Mouse (Mus musculus) liver, adult 2 months (tissue): ENCODE data around the gene Slc35e3. TPM values are rescaled to one million over a fixed set of nuclear protein-coding genes. Genes with fewer than 3 reads are reported as not detected.
"Not testable (repeated sequence)": the region's sequence is repeated elsewhere in the genome, so short reads cannot be mapped to it uniquely, and the experiment has no call there.

ENCODE experiments used
- DNase-seq: peaks from one replicate; pipeline ENCODE4 v3.0.0-alpha.2; 2011; ENCODE audit warnings: low read depth, low spot score; ENCODE audit errors: extremely low read depth
- H3K27ac ChIP-seq: fragments of 200-500 bp; replicated peaks from 2 replicates; pipeline ENCODE4 v1.5.1; 2012; ENCODE audit warnings: low read depth, mild to moderate bottlenecking, control low read depth, inconsistent platforms, low read length; ENCODE audit not compliant: insufficient read depth
- H3K27me3 ChIP-seq: fragments of 200-500 bp; 2 replicates; pipeline ENCODE4 v1.6.1; 2012; ENCODE audit warnings: mild to moderate bottlenecking, moderate library complexity, low read length, inconsistent platforms; ENCODE audit not compliant: control insufficient read depth, insufficient read depth
- H3K36me3 ChIP-seq: fragments of 200-500 bp; 2 replicates; pipeline ENCODE4 v1.6.1; 2012; ENCODE audit warnings: low read length, inconsistent platforms; ENCODE audit not compliant: control insufficient read depth, insufficient read depth
- H3K4me1 ChIP-seq: fragments of 200-500 bp; 2 replicates; pipeline ENCODE4 v1.6.1; 2011; ENCODE audit warnings: low read length; ENCODE audit not compliant: control insufficient read depth, insufficient read depth
- H3K4me3 ChIP-seq: fragments of 200-500 bp; 2 replicates; pipeline ENCODE4 v1.5.1; 2011; ENCODE audit warnings: low read depth, mild to moderate bottlenecking, control low read depth, low read length, moderate library complexity; ENCODE audit not compliant: insufficient read depth
- H3K79me2 ChIP-seq: fragments of 200-500 bp; 2 replicates; pipeline ENCODE4 v1.6.1; 2012; ENCODE audit warnings: inconsistent platforms, mild to moderate bottlenecking, low read length, moderate library complexity; ENCODE audit not compliant: control insufficient read depth, insufficient read depth
- H3K9ac ChIP-seq: fragments of 200-500 bp; 2 replicates; pipeline ENCODE4 v1.6.1; 2012; ENCODE audit warnings: low read depth, mild to moderate bottlenecking, control low read depth, inconsistent platforms, low read length
- CTCF ChIP-seq: fragments of 200-500 bp; IDR thresholded peaks from 2 replicates; pipeline ENCODE4 v1.5.1; 2011; ENCODE audit warnings: low read depth, low read length, control low read depth
- POLR2A ChIP-seq: fragments of 200-500 bp; IDR thresholded peaks from 2 replicates; pipeline ENCODE4 v1.6.1; 2011; ENCODE audit warnings: low read length, control low read depth; ENCODE audit not compliant: insufficient read depth; ENCODE audit errors: extremely low read depth
- WGBS: fragments of 180-500 bp; shearing (Covaris S2); methylation state at CpG from one replicate; pipeline ENCODE4 v1.1.7; 2018; 5-methylcytosine and 5-hydroxymethylcytosine counted together
- polyA plus RNA-seq: library from polyadenylated mRNA; depleted of rRNA; stranded (reverse); fragments of >200 nt; gene quantifications from 2 replicates; pipeline ENCODE4 v1.2.3, GENCODE M21; 2012
- total RNA-seq: library from RNA; depleted of rRNA; stranded (reverse); fragments of >200 nt; gene quantifications from 2 replicates; pipeline ENCODE4 v1.2.3, GENCODE M21; 2014

Gene Slc35e3
- total and polyA plus RNA-seq, 2 experiments = 4.1 to 7.1 TPM

DNA sequence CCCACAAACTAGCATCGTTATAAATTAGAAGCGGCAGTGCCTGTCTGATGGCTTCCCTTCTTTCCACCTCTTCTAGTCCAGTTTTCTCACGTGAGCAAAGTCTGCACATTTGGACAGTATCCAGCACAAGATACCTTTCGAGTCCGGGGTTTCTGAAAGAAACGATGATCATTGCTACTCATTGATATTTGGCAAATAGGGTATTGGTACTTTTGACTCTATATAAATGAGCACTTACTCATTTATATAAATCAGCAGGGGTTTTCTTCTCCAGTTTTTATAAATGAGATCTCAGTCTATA lies 6.6 kb downstream of the Slc35e3 start:
- Histone ChIP-seq H3K36me3 (peaks cover 6% of the 10 kb centered on the region), H3K4me1 (peaks cover 12% of the 10 kb centered on the region; the same call in 1 of the 2 replicates), H3K27ac (no peak overlapping the region), H3K79me2 (peaks cover 2% of the 10 kb centered on the region; the same call in 1 of the 2 replicates), H3K4me3 (no peak overlapping the region), H3K9ac (no peak overlapping the region), H3K27me3 (no peaks in the 10 kb centered on the region)
- no peak for DNase-seq
- no peak for TF ChIP-seq CTCF
- TF ChIP-seq POLR2A = no peak
- 94% methylated on average over 6 of the region's 6 CpGs for WGBS

DNA sequence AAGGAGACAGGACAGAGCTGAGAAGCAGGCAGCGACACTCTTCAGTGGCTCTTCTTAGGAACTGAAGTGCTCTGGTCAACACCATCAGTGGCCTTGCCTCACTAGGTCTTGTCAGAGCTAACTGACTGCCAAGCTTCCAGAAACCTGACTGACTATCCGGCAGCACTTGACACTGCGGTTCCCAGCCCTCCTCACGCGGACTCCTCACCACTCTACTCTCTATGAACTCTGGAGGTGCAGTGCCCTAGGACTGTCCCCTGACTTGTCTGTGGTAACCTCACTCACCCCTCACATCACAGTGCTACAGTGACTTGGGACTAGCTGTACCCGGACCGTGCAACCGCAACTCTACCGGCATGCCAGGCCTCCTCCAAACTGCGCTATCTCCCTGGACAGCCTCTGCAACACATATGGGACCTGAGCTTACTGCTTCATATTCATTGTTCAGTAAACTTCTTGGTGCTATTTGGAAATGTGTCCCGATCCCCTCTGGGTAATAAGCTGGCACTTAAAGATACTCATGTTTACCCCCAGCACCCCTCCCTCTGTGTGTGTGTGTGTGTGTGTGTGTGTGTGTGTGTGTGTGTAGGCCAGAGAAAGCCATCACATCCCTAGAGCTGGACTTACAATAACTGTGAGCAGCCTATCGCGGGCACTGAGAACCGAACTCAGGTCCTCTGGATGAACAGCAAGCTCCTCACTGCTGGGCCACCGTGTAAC lies 7.1 kb downstream of the Slc35e3 start:
- peaks cover 2% of the 10 kb centered on the region; the same call in 1 of the 2 replicates for H3K79me2 ChIP-seq
- DNase-seq = no peak
- 96% methylated on average over 15 of the region's 15 CpGs for WGBS
- no peaks in the 10 kb centered on the region for H3K27me3 ChIP-seq
- H3K9ac ChIP-seq = no peak overlapping the region
- TF ChIP-seq POLR2A (no peak), CTCF (no peak)
- H3K27ac ChIP-seq = no peak overlapping the region
- H3K4me3 ChIP-seq = no peak overlapping the region
- peaks cover 6% of the 10 kb centered on the region for H3K36me3 ChIP-seq
- peaks cover 12% of the 10 kb centered on the region; the same call in 1 of the 2 replicates for H3K4me1 ChIP-seq

DNA sequence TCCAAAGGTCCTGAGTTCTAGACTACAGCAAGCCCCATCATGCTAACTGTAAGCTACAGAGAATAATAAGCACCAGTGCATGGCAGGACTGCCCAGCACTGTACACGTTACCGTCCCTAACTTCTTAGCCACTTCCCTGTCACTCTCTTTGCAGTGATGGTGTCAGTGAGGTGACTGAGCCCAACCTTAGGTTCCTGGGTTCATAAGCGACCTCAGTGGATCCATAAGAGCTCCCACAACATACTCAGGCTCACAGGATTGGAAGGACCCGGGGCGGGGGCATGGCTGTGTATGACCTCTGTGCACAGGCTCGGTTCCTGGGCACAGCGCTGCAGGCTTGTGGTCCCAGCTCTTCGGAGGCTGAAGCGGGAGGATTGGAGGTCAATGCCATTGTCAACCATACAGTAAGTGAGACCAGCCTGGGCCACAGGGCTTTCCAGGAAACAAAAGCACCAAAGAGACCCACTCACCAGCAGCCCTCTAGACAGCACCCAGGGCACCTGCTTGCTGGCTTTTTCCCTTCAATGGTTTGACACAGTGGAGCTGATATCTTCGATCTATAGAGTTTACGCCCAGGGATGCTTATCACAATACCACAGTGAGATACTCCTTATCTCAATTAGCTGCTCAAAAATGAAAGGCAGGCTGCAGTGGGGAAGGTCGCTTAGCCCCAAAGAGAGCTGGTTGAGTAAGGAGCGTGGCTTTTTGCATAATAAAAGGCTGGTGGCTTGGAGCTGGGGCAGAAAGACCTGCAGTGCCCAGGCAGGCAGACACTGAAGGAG lies 7.8 kb downstream of the Slc35e3 start:
- Histone ChIP-seq H3K27me3 (no peaks in the 10 kb centered on the region), H3K4me3 (no peak overlapping the region), H3K4me1 (peaks cover 12% of the 10 kb centered on the region; the same call in 1 of the 2 replicates), H3K9ac (no peak overlapping the region), H3K79me2 (peaks cover 2% of the 10 kb centered on the region; the same call in 1 of the 2 replicates), H3K27ac (no peak overlapping the region), H3K36me3 (peaks cover 6% of the 10 kb centered on the region)
- TF ChIP-seq POLR2A (no peak), CTCF (no peak)
- DNase-seq = no peak
- 95% methylated on average over 13 of the region's 13 CpGs for WGBS

GRCm38 (mm10) chr10:117737498-117737897 lies 8.7 kb downstream of the Slc35e3 start:
- not testable (repeated sequence) for H3K4me3 ChIP-seq, DNase-seq, H3K27me3 ChIP-seq, H3K9ac ChIP-seq, H3K36me3 ChIP-seq, H3K79me2 ChIP-seq
- WGBS = 95% methylated on average over 8 of the region's 8 CpGs
- peaks cover 12% of the 10 kb centered on the region; the same call in 1 of the 2 replicates for H3K4me1 ChIP-seq
- H3K27ac ChIP-seq = peak overlapping the region; percentile 71

DNA sequence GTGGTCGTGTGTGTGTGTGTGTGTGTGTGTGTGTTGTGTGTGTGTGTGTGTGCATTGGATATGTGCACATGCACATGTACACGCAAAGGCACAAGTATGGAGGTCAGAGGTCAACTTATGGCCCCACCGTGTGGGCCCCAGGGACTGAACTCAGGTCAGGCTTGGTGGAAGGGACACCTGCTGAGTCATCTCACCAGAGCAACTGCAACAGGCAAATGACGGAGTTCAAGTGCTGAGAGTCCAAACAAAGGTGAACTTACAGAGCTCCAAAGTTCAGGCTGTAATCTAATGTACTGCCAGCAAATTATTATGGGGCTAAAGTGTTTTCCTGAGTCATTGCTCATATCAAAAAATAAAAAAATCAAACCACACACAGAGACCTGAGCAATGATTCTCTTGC lies 9.1 kb downstream of the Slc35e3 start:
- Histone ChIP-seq H3K27me3 (no peaks in the 10 kb centered on the region), H3K79me2 (no peaks in the 10 kb centered on the region), H3K27ac (peak overlapping the region; percentile 72), H3K36me3 (peaks cover 6% of the 10 kb centered on the region), H3K9ac (no peak overlapping the region), H3K4me1 (peaks cover 12% of the 10 kb centered on the region; the same call in 1 of the 2 replicates), H3K4me3 (no peak overlapping the region)
- peak; percentile 84 for DNase-seq
- no peak for TF ChIP-seq CTCF
- 38% methylated on average over 4 of the region's 4 CpGs for WGBS

DNA sequence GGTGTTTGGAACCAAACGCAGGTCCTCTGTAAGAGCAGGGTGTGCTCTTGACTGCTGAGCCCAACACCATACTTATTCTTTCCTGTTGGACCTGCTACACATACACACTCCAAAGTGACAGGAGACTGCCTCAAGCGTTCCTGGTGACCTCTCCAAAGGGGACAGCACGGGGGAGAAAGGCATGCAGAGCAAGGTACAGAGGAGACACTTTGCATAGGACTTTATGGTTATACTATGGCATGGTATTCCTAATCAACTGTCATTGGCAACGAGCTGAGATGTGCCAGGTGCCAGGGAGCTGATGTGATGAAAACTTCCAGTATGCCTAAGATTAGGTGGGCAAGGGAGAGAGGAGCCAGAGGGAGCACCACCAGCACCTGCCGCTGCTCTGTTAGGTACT lies 9.6 kb downstream of the Slc35e3 start:
- H3K27ac ChIP-seq = peak overlapping the region; percentile 72
- no peak for TF ChIP-seq POLR2A
- TF ChIP-seq CTCF = no peak

GRCm38 (mm10) chr10:117735396-117735795 lies 10.8 kb downstream of the Slc35e3 start:
- 87% methylated on average over 12 of the region's 12 CpGs for WGBS
- not testable (repeated sequence) for H3K4me3 ChIP-seq, H3K36me3 ChIP-seq, H3K79me2 ChIP-seq, H3K27me3 ChIP-seq, DNase-seq, H3K9ac ChIP-seq
- peak overlapping the region; percentile 71 for H3K27ac ChIP-seq
- H3K4me1 ChIP-seq = peaks cover 15% of the 10 kb centered on the region; the same call in 1 of the 2 replicates

More for the DNA sequence above, 9.6 kb downstream of the Slc35e3 start:
- H3K9ac ChIP-seq = no peak overlapping the region
- peaks cover 12% of the 10 kb centered on the region; the same call in 1 of the 2 replicates for H3K4me1 ChIP-seq
- WGBS = 94% methylated on average over 5 of the region's 5 CpGs
- no peak overlapping the region for H3K4me3 ChIP-seq
- no peak for DNase-seq
- no peaks in the 10 kb centered on the region for H3K79me2 ChIP-seq
- no peaks in the 10 kb centered on the region for H3K27me3 ChIP-seq
- H3K36me3 ChIP-seq = peaks cover 6% of the 10 kb centered on the region

DNA sequence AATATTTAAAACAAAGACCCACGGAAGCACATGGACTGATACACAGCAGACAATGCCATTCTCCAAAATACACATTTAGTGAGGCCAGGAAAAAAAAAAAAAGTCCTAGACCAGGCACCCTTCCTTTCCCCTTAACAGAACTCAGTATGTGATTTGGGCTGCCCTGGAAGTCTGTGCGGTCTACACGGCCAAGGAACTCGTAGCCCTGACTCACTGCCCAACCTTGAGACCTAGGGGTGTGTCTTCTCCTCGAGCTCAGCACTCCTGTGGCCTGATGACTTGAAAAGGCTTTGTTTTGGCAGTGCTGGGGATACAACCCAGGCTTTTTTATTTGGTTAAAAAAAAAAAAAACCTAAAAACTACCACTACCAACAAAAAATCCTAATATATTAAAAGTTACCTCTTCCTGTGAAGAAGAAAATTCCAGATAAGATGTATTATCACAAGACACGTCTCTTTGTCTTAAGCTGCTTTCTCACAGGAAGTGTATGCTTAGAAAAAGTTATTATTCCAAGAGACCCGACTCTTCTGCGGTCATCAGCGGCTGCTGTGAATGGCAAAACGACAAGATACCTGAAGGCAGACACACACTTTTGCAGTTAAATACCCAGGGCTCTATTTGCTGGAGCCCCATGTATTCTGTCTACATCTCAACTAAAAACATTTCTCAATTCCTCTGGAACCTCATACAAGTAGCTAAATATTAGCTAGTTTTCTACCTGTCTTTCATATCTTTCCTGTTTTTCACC lies 11.9 kb downstream of the Slc35e3 start:
- H3K4me1 ChIP-seq = peaks cover 23% of the 10 kb centered on the region
- 32% methylated on average over 10 of the region's 10 CpGs for WGBS
- peak; percentile 78 for DNase-seq

More for the DNA sequence above, 11.9 kb downstream of the Slc35e3 start:
- H3K27me3 ChIP-seq, H3K4me3 ChIP-seq, H3K79me2 ChIP-seq, H3K36me3 ChIP-seq: not testable (repeated sequence)
- H3K27ac ChIP-seq = peak overlapping the region; percentile 42; the same call in 1 of the 2 replicates
- H3K9ac ChIP-seq = 0 out of 2 replicates have a peak overlapping the region, but pooled peaks have one; percentile 18
